Mouse (Mus musculus) heart, embryonic 11.5 days (tissue): ENCODE measurements around the gene Itih1. TPM values are rescaled to one million over a fixed set of nuclear protein-coding genes. Genes with fewer than 3 reads are reported as not detected.

Experiments
- polyA plus RNA-seq: library from polyadenylated mRNA; unstranded; fragments of >200 nt; fragmentation: Nextera tagmentation; extraction: Ambion mirVana; gene quantifications from 2 replicates; pipeline ENCODE4 v1.2.1, GENCODE M21; 2014

Gene Itih1
- polyA plus RNA-seq, 1 experiment from 2014 or later, result 0.11 TPM

Other genes with a start within 250 kb of the Itih1 start
- gene Sfmbt1, start 228.4 kb downstream of the Itih1 start, polyA plus RNA-seq, result 12.0 and 13.2 TPM in 2 replicates
- gene Tmem110, start 117.7 kb downstream of the Itih1 start, polyA plus RNA-seq, result 16.0 and 18.2 TPM in 2 replicates
- gene Mustn1, start 64.1 kb downstream of the Itih1 start, polyA plus RNA-seq, result 1.8 and 2.0 TPM in 2 replicates
- gene Itih4, start 56.8 kb downstream of the Itih1 start, polyA plus RNA-seq, result not detected in 2 replicates
- 1.4 and 1.7 TPM in 2 replicates for gene Itih3, start 19.5 kb downstream of the Itih1 start, polyA plus RNA-seq
- gene Nek4, start 8.1 kb upstream of the Itih1 start, polyA plus RNA-seq, result 4.4 and 5.1 TPM in 2 replicates
- gene Glt8d1, start 58.1 kb upstream of the Itih1 start, polyA plus RNA-seq, result 49.4 and 55.1 TPM in 2 replicates
- 319 and 321 TPM in 2 replicates for gene Spcs1, start 58.4 kb upstream of the Itih1 start, polyA plus RNA-seq
- gene Pbrm1, start 75.8 kb upstream of the Itih1 start, polyA plus RNA-seq, result 80.6 and 93.6 TPM in 2 replicates
- 76.2 and 88.7 TPM in 2 replicates for gene Gnl3, start 75.9 kb upstream of the Itih1 start, polyA plus RNA-seq
- 64.5 and 70.0 TPM in 2 replicates for gene Smim4, start 185.7 kb upstream of the Itih1 start, polyA plus RNA-seq
- 342 and 344 TPM in 2 replicates for gene Nt5dc2, start 187.8 kb upstream of the Itih1 start, polyA plus RNA-seq
- 35.9 and 40.4 TPM in 2 replicates for gene Stab1, start 225.4 kb upstream of the Itih1 start, polyA plus RNA-seq